ENCODE assay signal across 8 mouse cellular contexts in genomic region chr7:25297454-25298325, GRCm38 (mm10). TPM values are rescaled to one million over a fixed set of nuclear protein-coding genes. Genes with fewer than 3 reads are reported as not detected.
A peak's percentile ranks its signal among the peaks of the same experiment; 100 is the strongest.
DNase-seq lines count a peak whose midpoint lies in the region; ATAC-seq lines count a peak whose summit lies in the region.

TSS of gene Pafah1b3 (minus strand) at chr7:25297986.

- peak; percentile 100 for DNase-seq in ES-CJ7 (ENCODE audit: low read depth, low spot score)
- peak; percentile 93 for DNase-seq in brain, embryonic 18.5 days (ENCODE audit: low read depth, low spot score)
- DNase-seq in fibroblast of lung, adult 2 months (ENCODE audit: low read depth): peak; percentile 57
- peak; percentile 51 to 73 for DNase-seq in heart, postnatal 36 days
- DNase-seq in layer of hippocampus, adult 18-20 months (ENCODE audit: low spot score in 2 of 2): peak; percentile 62 to 79
- peak; percentile 86 to 90 for DNase-seq in lung, adult 18-20 months
- peak; percentile 81 to 87 for DNase-seq in thymus, postnatal 10 days (ENCODE audit: low spot score in 2 of 2)

- peak; percentile 23; the same call in 1 of the 2 replicates for ATAC-seq in neutrophil, adult 5-6 weeks (ENCODE audit: extremely low read depth, insufficient number of reproducible peaks, low FRiP score, poor library complexity, severe bottlenecking)

- intact Hi-C loops in heart, postnatal 36 days (cut with DNase I): loop anchor here (2.0 kb wide), 1 partner anchor 17 kb away; no protein-coding TSS in a partner anchor

RNA-seq across cellular contexts. Expression of gene Pafah1b3, which starts in this region (rescaled TPM):
- total RNA-seq in heart, postnatal 36 days (2021): 1 to 10 TPM; 3.7 to 5.1 TPM
- total RNA-seq in layer of hippocampus, adult 18-20 months (2021): 10 to 100 TPM; 19.3 to 27.7 TPM
- total RNA-seq in neutrophil, adult 5-6 weeks (2017): 33.6 and 47.8 TPM in 2 replicates

Comparison
In these comparisons a context has a peak if more than half of its experiments do, and no peak if none do; other contexts are left out.
1. Peak in every context shown above with its lines: DNase-seq and ATAC-seq.